Mouse (Mus musculus) right cerebral cortex, postnatal 10 days (tissue): Measurements from ENCODE around the gene Zfp414.

Experiments
- DNase-seq, 2 experiments: peaks; one replicate each; pipeline ENCODE4 v3.0.0; 2021; ENCODE audit warnings: low spot score in 2 of 2

The Zfp414 gene

DNA sequence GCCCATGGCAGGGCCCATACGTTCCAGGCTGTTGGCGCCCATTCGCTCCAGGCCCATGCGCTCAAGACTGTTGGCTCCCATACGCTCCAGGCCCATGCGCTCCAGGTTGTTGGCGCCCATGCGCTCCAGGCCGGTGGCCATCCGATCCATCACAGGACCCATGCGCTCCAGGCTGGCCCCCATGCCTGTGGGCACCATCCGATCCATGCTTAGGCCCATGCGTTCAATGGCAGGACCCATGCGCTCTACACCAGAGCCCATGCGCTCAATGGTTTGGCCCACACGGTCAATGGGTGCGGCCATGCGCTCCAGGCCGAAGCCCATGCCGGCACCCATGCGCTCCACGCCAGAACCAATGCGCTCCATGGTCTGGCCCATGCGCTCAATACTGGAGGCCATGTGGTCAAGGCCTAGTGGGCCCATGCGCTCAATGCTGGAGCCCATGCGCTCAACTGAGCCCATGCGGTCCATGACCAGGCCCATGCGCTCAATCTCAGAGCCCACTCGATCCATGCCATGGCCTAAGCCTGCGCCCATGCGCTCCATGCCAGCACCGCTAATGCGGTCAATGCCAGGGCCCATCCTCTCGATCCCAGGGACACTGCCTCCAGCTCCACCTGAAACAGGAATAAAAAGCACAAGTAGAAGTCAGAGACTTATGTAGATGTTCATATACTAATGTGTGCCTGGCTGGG is 21.0 kb downstream of the Zfp414 start:
- DNase-seq, result no peak

DNA sequence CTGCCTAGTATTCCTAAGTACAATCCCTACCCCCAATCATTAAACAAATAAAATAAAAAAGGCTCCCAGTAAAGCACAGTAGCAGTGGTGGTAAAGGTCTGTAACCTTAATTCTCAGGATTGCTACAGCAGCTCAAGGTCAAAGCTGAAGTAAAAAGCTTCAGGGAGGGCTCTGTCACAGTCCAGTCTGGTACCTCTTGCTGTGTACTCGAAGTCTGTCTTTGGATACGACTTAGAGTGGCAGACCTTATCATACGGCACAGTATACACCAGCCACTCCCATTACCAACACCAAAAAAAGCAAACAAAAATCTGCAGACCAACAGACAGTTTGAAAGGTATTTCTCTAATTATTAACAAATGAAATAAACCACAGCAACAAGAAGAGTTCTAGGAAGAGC is 37.9 kb downstream of the Zfp414 start:
- DNase-seq, result no peak

- DNase-seq, result no peak
These were observed 40.8 kb downstream of the Zfp414 start for GRCm38 (mm10) chr17:33669681-33670080.

DNA sequence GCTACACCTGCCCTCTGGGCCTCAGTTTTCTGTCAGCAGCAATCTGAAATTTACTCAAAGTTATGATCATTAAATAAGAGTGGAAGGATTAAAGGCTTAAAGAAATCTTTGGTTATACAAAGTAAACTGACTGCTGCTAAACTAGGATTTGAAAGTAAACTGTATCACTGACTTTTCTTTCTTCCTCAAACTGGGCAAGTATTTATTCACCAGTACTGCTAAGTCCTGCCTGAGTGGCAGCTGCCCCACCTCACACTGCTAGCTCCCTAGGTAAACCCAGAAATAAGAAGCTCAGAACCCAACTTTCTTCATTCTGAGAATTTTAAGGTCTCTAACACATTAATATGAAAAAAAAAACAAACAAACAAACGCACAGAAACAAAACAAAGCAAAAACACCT is 44.9 kb downstream of the Zfp414 start:
- DNase-seq, result no peak

DNA sequence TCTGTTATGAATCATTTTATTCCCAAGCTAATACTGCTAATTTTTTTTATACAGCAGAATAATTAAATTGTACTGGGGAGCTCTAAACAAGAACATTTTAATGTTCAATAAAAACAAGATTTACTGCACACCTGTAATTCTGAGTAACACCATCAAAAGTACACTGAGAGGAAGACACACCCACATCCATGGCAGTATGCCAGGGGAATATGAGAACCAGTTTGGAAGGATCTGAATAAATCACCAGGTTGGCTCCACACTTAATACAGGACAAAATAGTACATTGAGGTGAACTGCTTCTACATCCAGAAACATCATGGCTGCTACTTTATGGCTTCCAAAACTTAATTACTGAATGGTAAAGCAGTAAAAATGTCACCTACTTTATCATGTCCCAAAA is 46.6 kb downstream of the Zfp414 start:
- DNase-seq, result no peak

- no peak for DNase-seq
These were observed 47.2 kb downstream of the Zfp414 start for GRCm38 (mm10) chr17:33676086-33676485.

GRCm38 (mm10) chr17:33678771-33679170 is 49.9 kb downstream of the Zfp414 start:
- DNase-seq, result no peak
